Mouse (Mus musculus) stomach, postnatal 0 days (tissue): ENCODE results near the gene Auts2. TPM values are rescaled to one million over a fixed set of nuclear protein-coding genes. Genes with fewer than 3 reads are reported as not detected.

Source experiments
- ATAC-seq: fragments of 200-750 bp; cut with Nextera tagmentation; 2 replicates; pipeline ENCODE4 v1.8.0; 2017; ENCODE audit not compliant: low FRiP score, low TSS enrichment
- DNase-seq: peaks from one replicate; pipeline ENCODE4 v3.0.0-alpha.2; 2016; ENCODE audit warnings: low spot score
- H3K27ac ChIP-seq: fragments of 300-500 bp; sonication (generic); replicated peaks from 2 replicates; pipeline ENCODE4 v1.5.1; 2014; ENCODE audit warnings: mild to moderate bottlenecking, control low read depth
- H3K27me3 ChIP-seq: fragments of 300-500 bp; sonication (generic); 2 replicates; pipeline ENCODE4 v1.6.1; 2014; ENCODE audit warnings: low read length; ENCODE audit not compliant: control insufficient read depth, insufficient read depth
- H3K36me3 ChIP-seq: fragments of 300-500 bp; sonication (generic); 2 replicates; pipeline ENCODE4 v1.6.1; 2014; ENCODE audit warnings: low read length, mixed read lengths; ENCODE audit not compliant: control insufficient read depth, insufficient read depth
- H3K4me1 ChIP-seq: fragments of 300-500 bp; sonication (generic); replicated peaks from 2 replicates; pipeline ENCODE4 v1.6.1; 2014; ENCODE audit warnings: antibody characterized with exemption; ENCODE audit not compliant: control insufficient read depth, insufficient read depth
- H3K4me2 ChIP-seq: fragments of 300-500 bp; sonication (generic); replicated peaks from 2 replicates; pipeline ENCODE4 v1.6.1; 2014; ENCODE audit warnings: low read depth, mild to moderate bottlenecking, control low read depth, moderate library complexity
- H3K4me3 ChIP-seq: fragments of 300-500 bp; sonication (generic); 2 replicates; pipeline ENCODE4 v1.5.1; 2014; ENCODE audit warnings: low read depth, low read length, control low read depth
- H3K9ac ChIP-seq: fragments of 300-500 bp; sonication (generic); 2 replicates; pipeline ENCODE4 v1.6.1; 2014; ENCODE audit warnings: mild to moderate bottlenecking, low read length, control low read depth, mixed read lengths
- H3K9me3 ChIP-seq: fragments of 300-500 bp; sonication (generic); 2 replicates; pipeline ENCODE4 v1.6.1; 2016; ENCODE audit warnings: low read length; ENCODE audit not compliant: control insufficient read depth
- CTCF ChIP-seq: IDR thresholded peaks from 2 replicates; pipeline ENCODE4 v1.5.1; 2016; ENCODE audit warnings: antibody characterized with exemption, low read depth, mild to moderate bottlenecking, moderate library complexity
- EP300 ChIP-seq: optimal IDR thresholded peaks from 2 replicates; pipeline ENCODE3; 2016; ENCODE audit warnings: antibody characterized with exemption
- WGBS: fragments of 180-500 bp; shearing (Covaris S2); extraction: QIAGEN DNeasy Blood & Tissue Kit; methylation state at CpG from one replicate; pipeline ENCODE4 v1.1.7; 2014; 5-methylcytosine and 5-hydroxymethylcytosine counted together
- polyA plus RNA-seq: library from polyadenylated mRNA; unstranded; fragments of >200 nt; fragmentation: Nextera tagmentation; extraction: Ambion mirVana; gene quantifications from 2 replicates; pipeline ENCODE4 v1.2.1, GENCODE M21; 2015

Gene Auts2
- polyA plus RNA-seq, 1 experiment from 2014 or later = 7.3 TPM

DNA sequence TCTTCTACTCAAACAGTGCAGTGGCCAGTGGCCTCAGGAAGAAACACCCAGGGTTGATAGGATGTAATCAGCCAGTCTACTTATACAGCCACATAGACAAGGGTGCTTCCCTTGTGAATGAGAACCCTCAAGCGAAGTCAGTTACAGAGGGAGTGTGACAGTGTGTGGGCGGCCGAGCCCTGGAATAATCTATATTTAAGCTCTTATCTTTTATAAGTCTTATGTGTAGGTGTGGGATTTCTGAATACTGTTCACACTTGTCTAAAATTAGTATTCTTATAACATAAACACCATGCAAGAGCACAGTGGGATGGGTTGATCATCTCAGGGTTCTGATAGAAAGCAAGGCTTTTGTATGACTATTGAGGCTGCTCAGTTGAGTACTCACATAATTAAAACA, 411.2 kb downstream of the Auts2 start:
- WGBS = 93% methylated on average over 3 of the region's 3 CpGs
- no peak overlapping the region for H3K9ac ChIP-seq
- ATAC-seq (no peak), DNase-seq (no peak)
- no peaks in the 10 kb centered on the region for H3K36me3 ChIP-seq
- no peak overlapping the region for H3K27ac ChIP-seq
- H3K4me2 ChIP-seq = no peak overlapping the region
- no peaks in the 10 kb centered on the region for H3K4me1 ChIP-seq
- H3K9me3 ChIP-seq = no peaks in the 10 kb centered on the region
- no peak overlapping the region for H3K4me3 ChIP-seq
- no peak for TF ChIP-seq CTCF
- TF ChIP-seq EP300 = no peak
- no peaks in the 10 kb centered on the region for H3K27me3 ChIP-seq

DNA sequence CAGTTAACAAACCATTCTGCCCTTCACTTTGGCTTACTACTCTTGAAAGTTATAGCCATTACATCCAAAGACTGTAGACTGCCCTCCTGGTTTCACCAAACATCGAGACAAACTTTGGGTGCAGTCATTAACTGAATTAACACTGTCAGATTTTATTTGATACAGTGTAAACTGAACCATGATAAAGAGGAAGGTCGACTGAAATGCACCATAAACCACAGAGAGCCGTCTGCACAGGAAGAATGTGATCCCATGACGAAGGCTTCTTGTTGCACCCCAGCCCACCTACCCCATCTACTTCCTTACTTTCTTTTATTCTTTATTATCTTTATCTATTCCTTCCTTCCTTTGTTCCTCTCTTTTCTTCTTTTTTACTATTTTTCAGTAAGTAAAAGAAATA, 412.6 kb downstream of the Auts2 start:
- Histone ChIP-seq H3K27ac (no peak overlapping the region), H3K9ac (no peak overlapping the region), H3K4me3 (no peak overlapping the region), H3K27me3 (no peaks in the 10 kb centered on the region), H3K9me3 (no peaks in the 10 kb centered on the region), H3K36me3 (no peaks in the 10 kb centered on the region), H3K4me1 (no peaks in the 10 kb centered on the region), H3K4me2 (no peak overlapping the region)
- TF ChIP-seq CTCF (no peak), EP300 (no peak)
- ATAC-seq (no peak), DNase-seq (no peak)
- 47% methylated on average over 4 of the region's 4 CpGs for WGBS

DNA sequence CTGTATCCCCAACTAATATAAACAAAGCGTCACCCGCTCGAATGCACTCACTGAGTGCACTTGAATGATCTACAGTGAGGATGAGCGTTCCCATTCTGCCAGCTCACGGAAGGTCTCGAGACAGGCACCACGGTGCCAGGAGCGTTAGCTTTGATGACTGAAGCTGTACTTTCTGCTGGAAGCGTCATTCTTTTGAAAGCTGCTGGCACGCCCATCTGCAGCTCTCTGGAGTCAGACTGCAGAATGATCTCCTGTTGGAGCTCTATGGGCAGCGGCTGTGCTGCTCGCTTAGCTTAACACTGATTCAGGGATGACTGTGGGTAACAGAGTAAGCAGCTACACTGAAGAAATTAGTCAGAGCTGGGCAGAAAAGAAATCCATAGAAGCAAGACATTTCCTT, 416.5 kb downstream of the Auts2 start:
- TF ChIP-seq CTCF (no peak), EP300 (no peak)
- Histone ChIP-seq H3K36me3 (no peaks in the 10 kb centered on the region), H3K4me3 (no peak overlapping the region), H3K9me3 (no peaks in the 10 kb centered on the region), H3K27ac (no peak overlapping the region), H3K4me2 (no peak overlapping the region), H3K9ac (no peak overlapping the region), H3K27me3 (no peaks in the 10 kb centered on the region), H3K4me1 (no peaks in the 10 kb centered on the region)
- WGBS = 59% methylated on average over 12 of the region's 12 CpGs
- DNase-seq (no peak), ATAC-seq (no peak)

DNA sequence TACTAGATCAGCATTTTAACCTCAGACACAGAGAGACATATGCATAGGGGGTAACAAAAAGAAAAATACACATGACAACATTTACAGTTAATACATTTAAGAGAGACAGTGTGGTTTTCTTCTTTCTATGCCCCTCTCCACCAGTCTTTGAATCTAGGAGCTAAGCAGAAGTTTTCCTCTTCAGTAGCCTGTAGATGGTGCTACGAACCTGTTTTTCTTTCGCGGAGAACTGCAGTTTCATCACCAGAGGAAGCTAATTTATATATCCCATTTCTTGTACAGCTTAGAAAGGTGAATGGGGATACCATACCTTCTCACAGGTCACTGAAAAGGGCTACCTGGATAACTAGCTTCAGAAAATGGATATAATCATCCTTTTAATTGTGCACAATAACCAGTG, 427.5 kb downstream of the Auts2 start:
- WGBS = 70% methylated on average over 3 of the region's 3 CpGs
- ATAC-seq = no peak
- Histone ChIP-seq H3K27me3 (no peaks in the 10 kb centered on the region), H3K27ac (no peak overlapping the region), H3K4me1 (no peaks in the 10 kb centered on the region), H3K36me3 (no peaks in the 10 kb centered on the region), H3K4me3 (no peak overlapping the region), H3K9ac (no peak overlapping the region), H3K9me3 (no peaks in the 10 kb centered on the region), H3K4me2 (no peak overlapping the region)
- no peak for DNase-seq
- TF ChIP-seq CTCF (peak; percentile 72), EP300 (no peak)

DNA sequence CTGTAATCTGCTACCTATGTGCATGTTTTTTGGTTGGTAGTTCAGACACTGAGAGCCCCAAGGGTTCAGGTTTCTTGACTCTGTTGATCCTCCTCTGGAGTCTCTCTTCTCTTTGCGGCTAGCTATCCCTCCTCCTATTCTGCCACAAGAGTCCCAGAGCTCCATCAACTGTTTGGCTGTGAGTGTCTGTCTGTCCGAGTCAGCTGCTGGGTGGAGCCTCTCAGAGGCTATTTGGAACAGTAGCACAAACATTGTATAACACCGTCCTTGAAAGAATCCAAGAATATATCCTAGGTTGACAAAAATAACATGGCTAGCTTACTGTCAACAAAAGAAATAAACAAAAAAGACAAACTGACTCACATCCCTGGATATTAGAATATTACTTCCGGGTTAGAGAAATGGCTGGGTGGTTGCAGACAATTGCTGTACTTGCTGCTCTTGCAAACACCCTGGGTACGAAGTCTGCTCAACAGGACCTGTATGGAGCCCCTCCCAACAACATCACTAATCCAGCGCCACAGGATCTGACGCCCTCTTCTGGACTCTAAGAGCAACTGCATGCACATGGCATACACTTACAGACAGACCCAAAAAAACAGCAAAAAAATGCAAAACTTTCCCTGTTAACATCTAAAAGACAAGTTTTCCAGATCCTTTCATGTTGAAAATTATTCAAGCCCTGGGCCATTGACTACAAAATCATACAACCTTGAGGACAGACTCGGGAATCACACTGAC, 428.4 kb downstream of the Auts2 start:
- Histone ChIP-seq H3K9me3 (no peaks in the 10 kb centered on the region), H3K9ac (no peak overlapping the region), H3K27me3 (no peaks in the 10 kb centered on the region), H3K36me3 (no peaks in the 10 kb centered on the region), H3K4me3 (no peak overlapping the region), H3K4me2 (no peak overlapping the region), H3K27ac (no peak overlapping the region), H3K4me1 (no peaks in the 10 kb centered on the region)
- ATAC-seq (peak; percentile 54; the same call in 1 of the 2 replicates), DNase-seq (no peak)
- TF ChIP-seq EP300 (no peak), CTCF (peak; percentile 66)
- WGBS = 69% methylated on average over 8 of the region's 8 CpGs

DNA sequence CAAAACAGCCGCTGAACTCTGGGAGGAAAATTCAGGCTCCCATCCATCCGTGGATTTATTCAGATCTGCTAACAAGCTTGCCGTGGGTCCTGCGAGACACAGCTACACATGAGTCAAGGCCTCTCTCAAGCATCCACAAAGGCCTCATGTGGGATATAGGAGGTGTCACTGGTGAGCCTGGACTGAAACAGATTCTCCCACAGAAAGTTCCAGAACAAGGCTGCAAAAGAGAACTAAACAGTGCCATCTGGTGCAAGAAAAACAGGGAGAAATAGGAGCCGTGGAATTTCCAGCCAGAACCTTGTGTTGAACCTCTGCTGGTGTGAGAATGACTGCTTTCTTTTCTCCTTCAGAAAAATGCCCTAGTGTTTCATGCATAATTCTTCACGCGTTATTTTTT, 429.7 kb downstream of the Auts2 start:
- H3K9me3 ChIP-seq = no peaks in the 10 kb centered on the region
- no peaks in the 10 kb centered on the region for H3K27me3 ChIP-seq
- H3K9ac ChIP-seq = no peak overlapping the region
- H3K27ac ChIP-seq = no peak overlapping the region
- TF ChIP-seq CTCF (peak; percentile 82), EP300 (no peak)
- WGBS = 53% methylated on average over 7 of the region's 7 CpGs
- DNase-seq = peak; percentile 21
- H3K4me2 ChIP-seq = no peak overlapping the region
- H3K36me3 ChIP-seq = no peaks in the 10 kb centered on the region
- ATAC-seq = no peak
- no peaks in the 10 kb centered on the region for H3K4me1 ChIP-seq
- no peak overlapping the region for H3K4me3 ChIP-seq
